Mouse (Mus musculus) cerebellum, adult (tissue): Measurements from ENCODE around the gene Tmem254c.
"Not testable (repeated sequence)": the region's sequence is repeated elsewhere in the genome, so short reads cannot be mapped to it uniquely, and the experiment has no call there.

ENCODE experiments used
- ATAC-seq: cut with Nextera tagmentation; 2 replicates; pipeline ENCODE4 v1.9.2; 2017; ENCODE audit warnings: mild to moderate bottlenecking, moderate library complexity, mixed read lengths; ENCODE audit not compliant: insufficient number of reproducible peaks, low FRiP score, low TSS enrichment

The Tmem254c gene

DNA sequence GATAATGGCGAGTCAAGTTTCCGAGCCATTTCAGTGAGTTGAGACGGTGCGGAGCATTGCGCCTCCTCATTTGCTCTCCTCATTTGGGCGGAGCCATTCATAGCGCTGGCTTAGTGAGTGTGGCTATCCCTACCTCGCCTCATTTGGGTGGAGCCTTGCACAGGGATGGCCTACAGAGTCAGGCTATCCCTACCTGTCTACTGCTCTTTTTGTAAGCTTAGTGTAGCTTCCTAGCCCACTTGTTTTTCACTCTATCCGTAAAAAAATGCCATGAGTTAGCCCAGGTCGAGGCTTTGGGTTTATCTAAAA lies at the start of gene Tmem254c:
Tmem254c (minus strand) TSS at position 31 of the 309 bp plus-strand sequence.
- ATAC-seq: peak; percentile 90

DNA sequence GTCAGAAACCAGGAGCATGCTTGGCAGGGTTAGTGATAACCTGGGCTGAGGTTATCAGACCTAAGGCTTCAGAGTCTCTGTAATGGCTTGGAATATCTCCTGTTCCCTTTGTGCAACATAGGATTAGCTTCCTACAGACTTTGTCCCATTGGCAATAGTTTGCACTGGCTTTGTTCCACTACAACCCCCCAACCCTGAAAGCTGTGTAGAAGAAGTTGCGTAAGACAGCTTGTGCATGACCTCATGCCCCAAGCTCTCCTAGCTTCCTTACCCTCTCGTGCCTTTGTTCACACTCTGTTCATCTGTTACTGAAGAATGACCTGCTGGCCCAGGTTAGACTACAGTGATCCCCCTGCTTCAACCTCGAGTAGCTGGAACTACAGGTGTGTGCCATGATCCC lies 30.5 kb upstream of the Tmem254c start:
- ATAC-seq: not testable (repeated sequence)

- ATAC-seq: not testable (repeated sequence)
These were observed 14.8 kb upstream of the Tmem254c start, which contains the start of gene Cphx3 for GRCm38 (mm10) chr14:26081997-26082396. Gene Cphx3, plus strand, starts transcription at chr14:26082297.

GRCm38 (mm10) chr14:26081216-26081615 lies 14.1 kb upstream of the Tmem254c start, which contains the start of gene Cphx2:
Gene Cphx2, plus strand, starts transcription at chr14:26081516.
- ATAC-seq: not testable (repeated sequence)

- ATAC-seq: not testable (repeated sequence)
These were observed 9.7 kb upstream of the Tmem254c start for GRCm38 (mm10) chr14:26076620-26077390.

GRCm38 (mm10) chr14:26066574-26067324 lies 406 bp downstream of the Tmem254c start:
- ATAC-seq: peak; percentile 82

GRCm38 (mm10) chr14:26059362-26059761 lies 7.8 kb downstream of the Tmem254c start:
- ATAC-seq: not testable (repeated sequence)

GRCm38 (mm10) chr14:26058184-26058583 lies 9.0 kb downstream of the Tmem254c start:
- not testable (repeated sequence) for ATAC-seq

DNA sequence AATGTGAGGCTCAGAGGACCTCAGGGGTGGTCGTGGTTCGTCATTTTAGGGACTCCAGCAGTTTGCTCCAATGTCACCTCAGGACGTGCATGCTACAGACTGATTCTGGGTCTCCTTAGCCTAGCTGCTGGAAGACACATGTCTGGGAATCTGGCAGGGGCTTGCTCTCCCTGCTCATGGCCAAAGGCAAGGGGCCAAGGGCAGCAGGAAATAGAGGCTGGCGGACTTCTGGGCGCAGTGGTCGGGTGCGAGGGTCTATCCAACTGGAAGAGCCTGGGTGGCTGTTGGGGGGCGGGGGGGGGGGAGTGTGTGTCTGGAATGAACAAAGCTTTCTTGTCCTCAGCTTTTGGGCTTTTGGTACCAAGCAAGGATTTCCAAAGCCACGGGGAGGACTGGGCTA lies 18.4 kb downstream of the Tmem254c start:
- ATAC-seq: not testable (repeated sequence)

GRCm38 (mm10) chr14:26047026-26047425 lies 20.1 kb downstream of the Tmem254c start:
- ATAC-seq: not testable (repeated sequence)

DNA sequence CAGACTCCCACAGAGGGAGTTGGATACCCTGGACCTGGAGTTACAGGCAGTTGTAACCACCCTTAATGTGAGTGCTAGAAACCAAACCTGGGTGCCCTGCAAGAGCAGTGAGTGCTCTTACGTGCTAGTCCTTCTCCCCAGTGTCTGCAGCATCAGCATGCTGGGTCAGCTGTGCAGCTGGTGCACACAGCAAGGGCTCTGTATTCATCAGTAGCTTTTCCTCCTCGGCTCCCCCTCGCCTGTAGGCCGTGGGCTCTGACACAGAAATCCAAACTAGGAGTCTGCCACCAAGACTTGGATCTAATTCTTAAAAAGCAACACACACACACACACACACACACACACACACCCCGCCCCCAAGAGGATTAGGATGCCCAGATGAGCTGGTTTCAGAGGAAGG lies 22.1 kb downstream of the Tmem254c start:
- ATAC-seq: not testable (repeated sequence)

- ATAC-seq: not testable (repeated sequence)
These were observed 24.5 kb downstream of the Tmem254c start, which contains the start of gene Gm9780 for GRCm38 (mm10) chr14:26042611-26043010. Gene Gm9780, minus strand, starts transcription at chr14:26042711.

- not testable (repeated sequence) for ATAC-seq
These were observed 31.7 kb downstream of the Tmem254c start for GRCm38 (mm10) chr14:26035439-26035838.

DNA sequence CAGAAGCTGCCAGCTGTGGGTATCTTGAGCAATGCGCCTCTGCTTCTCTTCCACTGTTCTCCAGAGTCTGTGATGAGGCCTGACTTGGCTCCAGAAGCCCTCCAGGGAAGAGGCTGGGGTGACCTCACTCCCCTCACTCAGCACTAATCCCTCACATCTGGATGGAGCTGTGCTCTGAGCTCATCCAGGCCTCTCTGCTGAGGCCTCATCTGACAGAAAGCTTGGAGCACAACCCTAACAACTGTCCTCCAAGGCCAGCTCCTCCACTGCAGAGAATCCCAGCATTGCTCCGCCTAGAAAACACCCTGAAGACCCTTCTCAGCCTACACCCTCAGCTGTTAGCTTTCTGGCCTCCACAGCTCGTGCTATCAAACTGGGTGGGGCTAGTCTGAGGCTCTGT lies 32.8 kb downstream of the Tmem254c start:
- not testable (repeated sequence) for ATAC-seq

DNA sequence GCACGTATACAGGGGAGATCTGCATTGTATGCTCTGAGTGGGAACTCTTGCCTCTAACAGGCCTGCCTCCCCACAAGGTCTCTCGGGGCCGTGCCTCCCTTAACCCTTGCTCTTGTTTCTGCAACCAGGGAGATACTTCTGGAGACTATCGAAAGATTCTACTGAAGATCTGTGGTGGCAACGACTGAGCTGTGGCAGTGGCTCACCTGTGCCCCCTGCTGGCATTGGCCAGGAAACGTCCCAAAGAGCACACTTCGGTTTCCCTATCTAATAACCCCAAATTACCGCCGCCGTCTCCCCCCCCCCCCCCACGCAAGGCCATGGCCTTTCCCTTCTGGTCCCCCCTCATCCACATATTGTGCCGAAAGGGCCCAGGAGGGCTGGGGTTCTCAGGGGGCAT lies 41.5 kb downstream of the Tmem254c start:
- ATAC-seq: not testable (repeated sequence)

- ATAC-seq: peak; percentile 40; the same call in 1 of the 2 replicates
These were observed 44.3 kb downstream of the Tmem254c start for GRCm38 (mm10) chr14:26022831-26023230.

GRCm38 (mm10) chr14:26021555-26021954 lies 45.6 kb downstream of the Tmem254c start:
- ATAC-seq: not testable (repeated sequence)

GRCm38 (mm10) chr14:26016414-26016813 lies 50.7 kb downstream of the Tmem254c start:
- not testable (repeated sequence) for ATAC-seq
